8 mouse cellular contexts compared by ENCODE assay signal in the genomic region with DNA sequence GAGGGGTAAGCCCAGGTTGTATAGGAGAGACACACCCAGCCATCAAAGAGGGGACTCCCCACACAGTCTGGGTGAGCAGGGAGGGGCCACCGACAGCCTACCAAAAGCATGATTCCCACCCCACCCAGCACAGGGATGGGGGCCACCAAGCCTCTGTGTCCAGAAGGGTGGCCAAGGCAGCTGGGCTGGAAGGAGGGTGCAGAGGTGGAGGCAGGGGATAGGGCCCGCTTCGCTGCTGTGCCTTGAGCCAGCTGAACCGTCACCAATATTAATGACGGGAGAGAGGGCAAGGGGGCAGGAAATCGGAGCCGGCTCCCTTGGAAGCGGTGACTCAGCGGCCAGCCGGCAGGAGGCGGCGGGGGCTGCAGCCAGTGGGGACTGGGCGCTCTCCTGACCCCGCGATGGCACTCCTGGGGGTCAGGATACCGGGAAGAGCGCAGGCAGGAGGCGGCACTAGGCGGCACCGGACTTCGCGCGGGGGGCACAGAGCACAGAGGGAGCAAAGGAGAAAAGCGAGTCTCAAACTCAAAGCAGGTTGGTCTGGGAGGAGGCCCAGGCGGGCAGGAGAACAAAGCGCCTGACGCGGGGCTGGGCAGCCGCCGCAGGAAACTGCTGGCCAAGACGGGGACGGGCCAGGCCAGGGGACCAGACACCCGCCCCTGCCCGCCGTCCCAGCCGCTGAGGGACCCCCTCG. TPM values are rescaled to one million over a fixed set of nuclear protein-coding genes. Genes with fewer than 3 reads are reported as not detected.
DNase-seq lines count a peak whose midpoint lies in the region; ATAC-seq lines count a peak whose summit lies in the region.

No protein-coding gene starts in this region.

- ATAC-seq in limb, embryonic 12.5 days (ENCODE audit: insufficient number of reproducible peaks, insufficient read depth, low FRiP score, low TSS enrichment, low read depth): peak; percentile 30; the same call in 1 of the 2 replicates
- ATAC-seq in neural tube, embryonic 14.5 days (ENCODE audit: low read depth): peak; percentile 42; the same call in 1 of the 2 replicates

- H3K27me3 ChIP-seq in hindbrain, embryonic 10.5 days (ENCODE audit: insufficient read depth, poor library complexity, severe bottlenecking): peaks cover 34% of the 10 kb centered on the region
- H3K27me3 ChIP-seq in limb, embryonic 12.5 days: peaks cover 4% of the 10 kb centered on the region
- H3K27me3 ChIP-seq in neural tube, embryonic 14.5 days (ENCODE audit: control insufficient read depth, insufficient read depth, low read length): no peaks in the 10 kb centered on the region

- peak overlapping the region; percentile 66 for H3K4me2 ChIP-seq in limb, embryonic 12.5 days
- peak overlapping the region; percentile 46 for H3K4me2 ChIP-seq in neural tube, embryonic 14.5 days (ENCODE audit: low read depth, low read length)

- peak overlapping the region; percentile 90 for H3K27ac ChIP-seq in hindbrain, embryonic 10.5 days
- H3K27ac ChIP-seq in limb, embryonic 12.5 days: peak overlapping the region; percentile 42; the same call in 1 of the 2 replicates
- H3K27ac ChIP-seq in neural tube, embryonic 14.5 days (ENCODE audit: low read depth, low read length): no peak overlapping the region

- no peaks in the 10 kb centered on the region for H3K9me3 ChIP-seq in hindbrain, embryonic 10.5 days
- H3K9me3 ChIP-seq in limb, embryonic 12.5 days: no peaks in the 10 kb centered on the region
- H3K9me3 ChIP-seq in neural tube, embryonic 14.5 days (ENCODE audit: control insufficient read depth, low read length): no peaks in the 10 kb centered on the region

- DNase-seq in adrenal gland, postnatal 10 days: peak; percentile 67
- peak; percentile 63 for DNase-seq in fibroblast of lung, adult 2 months (ENCODE audit: low read depth)
- DNase-seq in hindbrain, embryonic 10.5 days (ENCODE audit: low spot score): peak; percentile 73
- DNase-seq in right cerebral cortex, postnatal 36 days (ENCODE audit: low spot score in 2 of 2): no peak
- no peak for DNase-seq in ovary, postnatal 10 days (ENCODE audit: low spot score)
- no peak for DNase-seq in spleen, adult 18-20 months

- peak overlapping the region; percentile 56 for H3K9ac ChIP-seq in limb, embryonic 12.5 days (replicated peaks)
- H3K9ac ChIP-seq in neural tube, embryonic 14.5 days (replicated peaks; ENCODE audit: low read depth, low read length): peak overlapping the region; percentile 32; the same call in 1 of the 2 replicates

- WGBS in hindbrain, embryonic 10.5 days: 2% methylated on average over 37 of the region's 37 CpGs
- WGBS in limb, embryonic 12.5 days: 1% methylated on average over 37 of the region's 37 CpGs
- WGBS in neural tube, embryonic 14.5 days: 2% methylated on average over 37 of the region's 37 CpGs

- peak overlapping the region; percentile 54 for H3K4me3 ChIP-seq in hindbrain, embryonic 10.5 days
- peak overlapping the region; percentile 36 for H3K4me3 ChIP-seq in limb, embryonic 12.5 days (replicated peaks)
- H3K4me3 ChIP-seq in neural tube, embryonic 14.5 days (ENCODE audit: low read depth, low read length): no peak overlapping the region

- H3K4me1 ChIP-seq in hindbrain, embryonic 10.5 days (replicated peaks): peaks cover 30% of the 10 kb centered on the region
- peaks cover 48% of the 10 kb centered on the region for H3K4me1 ChIP-seq in limb, embryonic 12.5 days (replicated peaks)
- H3K4me1 ChIP-seq in neural tube, embryonic 14.5 days (ENCODE audit: control insufficient read depth, insufficient read depth, low read length): no peaks in the 10 kb centered on the region

- no peaks in the 10 kb centered on the region for H3K36me3 ChIP-seq in hindbrain, embryonic 10.5 days
- H3K36me3 ChIP-seq in limb, embryonic 12.5 days: peaks cover 7% of the 10 kb centered on the region; the same call in 1 of the 2 replicates
- no peaks in the 10 kb centered on the region for H3K36me3 ChIP-seq in neural tube, embryonic 14.5 days (ENCODE audit: control insufficient read depth, insufficient read depth, low read length)

RNA-seq across cellular contexts. Expression of gene Fgf18, which starts 24.5 kb away (rescaled TPM):
- 1 to 10 TPM; 3.0 to 3.6 TPM for total RNA-seq in adrenal gland, postnatal 10 days (2021)
- 5.9 and 7.7 TPM in 2 replicates for polyA plus RNA-seq in hindbrain, embryonic 10.5 days (2016; fragmentation: Nextera tagmentation; extraction: Ambion mirVana)
- 18.2 and 19.0 TPM in 2 replicates for polyA plus RNA-seq in limb, embryonic 12.5 days (2016; fragmentation: Nextera tagmentation; extraction: Ambion mirVana)
- polyA plus RNA-seq in neural tube, embryonic 14.5 days (2014; fragmentation: Nextera tagmentation; extraction: Ambion mirVana): 11.0 and 11.4 TPM in 2 replicates

RNA-seq across cellular contexts. Expression of gene Npm1, which starts 40.3 kb away (rescaled TPM):
- 100 to 1,000 TPM; 311 to 336 TPM for total RNA-seq in adrenal gland, postnatal 10 days (2021)
- polyA plus RNA-seq in hindbrain, embryonic 10.5 days (2016; fragmentation: Nextera tagmentation; extraction: Ambion mirVana): 691 and 1,253 TPM in 2 replicates
- polyA plus RNA-seq in limb, embryonic 12.5 days (2016; fragmentation: Nextera tagmentation; extraction: Ambion mirVana): 1,112 and 1,195 TPM in 2 replicates
- 428 and 483 TPM in 2 replicates for polyA plus RNA-seq in neural tube, embryonic 14.5 days (2014; fragmentation: Nextera tagmentation; extraction: Ambion mirVana)

Comparison
In these comparisons a context has a peak if more than half of its experiments do, and no peak if none do; other contexts are left out.
1. DNase-seq: peak in adrenal gland, postnatal 10 days (single experiment), fibroblast of lung, adult 2 months (single experiment) and hindbrain, embryonic 10.5 days (single experiment); none in right cerebral cortex, postnatal 36 days (0 of 2), ovary, postnatal 10 days (single experiment) and spleen, adult 18-20 months (0 of 2).